Mouse (Mus musculus) forebrain, embryonic 10.5 days (tissue): ENCODE data around the gene Lrrc49. TPM values are rescaled to one million over a fixed set of nuclear protein-coding genes. Genes with fewer than 3 reads are reported as not detected.

ENCODE experiments used
- polyA plus RNA-seq: library from polyadenylated mRNA; unstranded; fragments of >200 nt; fragmentation: Nextera tagmentation; extraction: Ambion mirVana; gene quantifications from 2 replicates; pipeline ENCODE4 v1.2.1, GENCODE M21; 2016

Lrrc49 gene
- polyA plus RNA-seq, 1 experiment from 2014 or later, result 31.7 TPM

Other genes starting within 250 kb of the Lrrc49 start
- 3.1 and 3.8 TPM in 2 replicates for gene Thsd4, start 166.1 kb downstream of the Lrrc49 start, polyA plus RNA-seq
- gene Larp6, start 24.8 kb upstream of the Lrrc49 start, polyA plus RNA-seq, result 0.74 and 0.82 TPM in 2 replicates
- 32.5 and 33.1 TPM in 2 replicates for gene Uaca, start 106.4 kb upstream of the Lrrc49 start, polyA plus RNA-seq